Mouse (Mus musculus): Measurements from ENCODE around the gene Dnttip1. TPM values are rescaled to one million over a fixed set of nuclear protein-coding genes. Genes with fewer than 3 reads are reported as not detected.

Gene Dnttip1
- polyA plus RNA-seq, 1 experiment from 2014 or later: 67.5 TPM

DNA sequence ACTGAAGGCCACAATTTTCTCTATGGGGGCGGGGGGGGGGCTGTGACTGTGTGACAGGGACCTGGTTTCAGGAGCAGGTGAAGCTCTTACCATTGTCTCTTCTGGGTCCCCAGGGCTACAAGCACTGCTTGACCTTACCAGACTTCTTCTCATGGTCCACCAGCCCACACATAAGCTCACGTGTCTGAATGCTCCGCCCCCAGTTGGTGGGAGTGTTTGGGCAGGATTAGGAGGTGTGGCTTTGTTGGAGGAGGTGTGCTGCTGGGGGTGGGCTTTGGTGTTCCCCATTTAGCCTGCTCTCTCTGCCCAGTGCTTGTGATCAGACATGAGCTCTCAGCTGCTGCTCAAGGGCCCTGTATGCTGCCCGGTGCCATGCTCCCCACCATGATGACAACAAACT, 22.5 kb upstream of the Dnttip1 start:
- H3K4me3 ChIP-seq (replicated peaks; ENCODE audit: low read length): no peak overlapping the region
- H3K9ac ChIP-seq (replicated peaks; ENCODE audit: low read depth, low read length): no peak overlapping the region
- no peak overlapping the region for H3K4me2 ChIP-seq (ENCODE audit: low read length)
- H3K27me3 ChIP-seq (replicated peaks; ENCODE audit: control insufficient read depth, insufficient read depth, low read length): no peaks in the 10 kb centered on the region
- 55% methylated on average over 4 of the region's 4 CpGs for WGBS
- no peak overlapping the region for H3K27ac ChIP-seq (ENCODE audit: low read length)
- no peak for ATAC-seq
- H3K9me3 ChIP-seq (ENCODE audit: control insufficient read depth, low read length): no peaks in the 10 kb centered on the region
- no peaks in the 10 kb centered on the region for H3K4me1 ChIP-seq (replicated peaks; ENCODE audit: control insufficient read depth, insufficient read depth, low read length)
- no peaks in the 10 kb centered on the region for H3K36me3 ChIP-seq (ENCODE audit: control insufficient read depth, insufficient read depth)

DNA sequence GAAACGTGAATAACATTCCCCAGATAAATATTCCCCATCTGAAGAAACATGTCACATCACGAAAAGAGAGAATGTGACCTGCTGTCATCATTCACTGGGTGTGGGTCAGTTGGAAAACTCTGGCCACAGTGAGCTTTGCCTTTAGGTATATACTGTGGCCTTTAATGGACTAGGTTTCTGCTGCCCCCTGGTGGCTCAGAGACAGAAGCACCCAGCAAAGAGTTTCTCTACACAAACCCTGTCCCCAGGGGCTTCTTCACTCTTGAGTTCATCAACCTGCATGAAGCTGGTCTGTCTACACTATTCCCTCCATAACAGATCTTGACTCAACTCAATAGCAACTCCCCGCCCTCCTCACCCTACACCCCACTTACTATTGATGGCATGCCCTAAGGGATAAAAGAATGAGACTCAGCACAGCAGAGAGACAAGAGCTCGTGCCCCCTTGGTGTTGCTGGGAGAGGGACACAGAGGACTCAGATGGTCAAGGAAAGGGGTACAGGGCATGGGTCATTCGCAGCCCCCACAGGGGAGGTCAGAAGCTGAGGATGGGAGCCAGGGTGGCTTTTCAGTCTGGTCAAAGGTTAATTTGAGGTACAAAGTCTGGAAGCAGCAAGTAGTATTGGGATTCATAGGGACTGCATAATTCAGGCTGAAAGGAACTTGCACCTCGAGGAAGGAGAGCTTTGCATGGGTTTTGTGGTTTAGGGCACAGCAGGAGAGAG, 19.7 kb upstream of the Dnttip1 start:
- Histone ChIP-seq H3K9ac (replicated peaks; ENCODE audit: low read depth, low read length) (no peak overlapping the region), H3K4me2 (ENCODE audit: low read length) (no peak overlapping the region), H3K9me3 (ENCODE audit: control insufficient read depth, low read length) (no peaks in the 10 kb centered on the region), H3K27ac (ENCODE audit: low read length) (no peak overlapping the region), H3K36me3 (ENCODE audit: control insufficient read depth, insufficient read depth) (no peaks in the 10 kb centered on the region), H3K4me3 (replicated peaks; ENCODE audit: low read length) (no peak overlapping the region), H3K4me1 (replicated peaks; ENCODE audit: control insufficient read depth, insufficient read depth, low read length) (no peaks in the 10 kb centered on the region), H3K27me3 (replicated peaks; ENCODE audit: control insufficient read depth, insufficient read depth, low read length) (no peaks in the 10 kb centered on the region)
- no peak for ATAC-seq
- 26% methylated on average over 6 of the region's 6 CpGs for WGBS

DNA sequence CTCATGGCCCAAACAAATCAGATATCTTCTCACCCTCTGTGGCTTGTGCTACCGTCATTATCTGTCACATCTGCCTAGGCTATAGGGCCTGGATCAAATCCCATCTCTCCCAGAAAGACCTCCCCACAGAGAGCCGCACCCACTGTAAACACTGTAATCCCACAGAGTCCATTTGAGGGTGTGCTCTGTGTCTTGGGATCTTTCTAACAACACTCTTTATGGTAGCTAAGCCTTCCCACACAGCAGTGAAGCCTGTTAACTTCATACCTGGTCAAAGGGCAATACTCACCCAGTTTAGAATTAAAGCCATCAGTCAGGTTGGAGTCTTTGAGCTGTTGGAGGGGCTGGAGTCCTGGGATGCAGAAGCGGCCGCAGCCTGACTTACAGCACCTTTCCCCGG, 14.1 kb upstream of the Dnttip1 start:
- Histone ChIP-seq H3K4me2 (ENCODE audit: low read length) (no peak overlapping the region), H3K4me1 (replicated peaks; ENCODE audit: control insufficient read depth, insufficient read depth, low read length) (no peaks in the 10 kb centered on the region), H3K27me3 (replicated peaks; ENCODE audit: control insufficient read depth, insufficient read depth, low read length) (no peaks in the 10 kb centered on the region), H3K27ac (ENCODE audit: low read length) (no peak overlapping the region), H3K9me3 (ENCODE audit: control insufficient read depth, low read length) (no peaks in the 10 kb centered on the region), H3K36me3 (ENCODE audit: control insufficient read depth, insufficient read depth) (no peaks in the 10 kb centered on the region), H3K9ac (replicated peaks; ENCODE audit: low read depth, low read length) (no peak overlapping the region), H3K4me3 (replicated peaks; ENCODE audit: low read length) (no peak overlapping the region)
- no peak for ATAC-seq
- WGBS: 87% methylated on average over 5 of the region's 5 CpGs

DNA sequence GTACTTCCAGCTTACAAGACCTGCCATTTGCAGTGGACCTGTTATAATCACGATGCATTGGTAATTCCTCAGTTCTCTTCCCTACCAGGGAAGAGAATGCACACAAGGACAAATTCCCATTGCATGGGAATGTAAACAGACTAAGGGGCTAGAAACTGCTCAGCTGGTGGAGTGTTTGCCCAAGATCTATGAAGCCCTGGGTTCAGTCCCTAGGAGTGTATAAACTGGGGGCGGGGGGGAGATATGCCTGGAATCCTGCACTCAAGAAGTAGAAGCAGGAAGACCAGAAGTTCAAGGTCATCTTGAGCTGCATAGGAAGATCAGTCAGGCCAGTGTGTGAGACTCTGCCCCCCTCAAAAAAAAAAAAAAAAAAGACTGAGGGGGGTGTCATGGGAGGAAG, 12.5 kb upstream of the Dnttip1 start:
- ATAC-seq: no peak
- H3K4me3 ChIP-seq (replicated peaks; ENCODE audit: low read length): no peak overlapping the region
- 87% methylated on average over 2 of the region's 2 CpGs for WGBS
- no peak overlapping the region for H3K4me2 ChIP-seq (ENCODE audit: low read length)
- H3K27ac ChIP-seq (ENCODE audit: low read length): no peak overlapping the region
- H3K36me3 ChIP-seq (ENCODE audit: control insufficient read depth, insufficient read depth): no peaks in the 10 kb centered on the region
- H3K27me3 ChIP-seq (replicated peaks; ENCODE audit: control insufficient read depth, insufficient read depth, low read length): no peaks in the 10 kb centered on the region
- H3K9me3 ChIP-seq (ENCODE audit: control insufficient read depth, low read length): no peaks in the 10 kb centered on the region
- no peak overlapping the region for H3K9ac ChIP-seq (replicated peaks; ENCODE audit: low read depth, low read length)
- no peaks in the 10 kb centered on the region for H3K4me1 ChIP-seq (replicated peaks; ENCODE audit: control insufficient read depth, insufficient read depth, low read length)

DNA sequence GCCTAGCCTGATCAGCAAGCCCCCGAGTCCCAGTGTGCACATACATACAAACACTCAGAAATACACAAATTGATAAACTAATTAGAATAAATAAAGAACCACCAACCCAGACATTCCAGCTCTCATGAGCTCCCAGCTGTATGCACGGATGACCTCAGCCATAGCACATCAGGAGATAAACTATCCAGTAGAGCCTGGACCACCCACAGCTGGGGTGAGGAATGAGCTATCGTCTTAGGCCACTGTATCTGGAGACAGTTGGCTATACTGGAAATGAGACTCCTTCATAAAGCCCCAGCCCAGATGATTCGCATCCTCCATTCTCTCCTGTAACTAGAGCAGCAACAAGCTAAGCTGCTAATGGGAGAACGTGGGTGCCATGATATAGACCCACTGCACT, 10.9 kb upstream of the Dnttip1 start:
- no peaks in the 10 kb centered on the region for H3K4me1 ChIP-seq (replicated peaks; ENCODE audit: control insufficient read depth, insufficient read depth, low read length)
- 88% methylated on average over 5 of the region's 5 CpGs for WGBS
- no peak for ATAC-seq

DNA sequence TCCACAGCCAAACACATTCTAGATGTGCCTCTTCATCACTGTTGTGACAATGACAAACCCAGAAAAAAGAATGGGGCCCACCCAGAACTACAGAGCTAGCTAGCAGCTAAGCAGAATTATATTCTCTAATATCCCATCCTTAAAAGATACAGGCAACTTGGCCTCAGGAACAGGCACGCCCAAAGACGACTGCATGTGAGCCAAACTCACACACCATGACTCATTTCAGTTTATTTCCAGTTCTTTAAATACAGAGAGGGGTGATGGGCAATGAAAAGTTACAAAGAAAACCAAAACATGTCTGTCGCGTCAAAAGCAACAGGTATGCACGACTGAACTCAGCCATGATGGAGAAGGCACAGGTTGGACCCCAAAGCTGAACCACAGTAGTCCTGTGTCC, 10.3 kb upstream of the Dnttip1 start:
- H3K27ac ChIP-seq (ENCODE audit: low read length): no peak overlapping the region
- H3K9ac ChIP-seq (replicated peaks; ENCODE audit: low read depth, low read length): no peak overlapping the region
- 91% methylated on average over 5 of the region's 5 CpGs for WGBS
- H3K9me3 ChIP-seq (ENCODE audit: control insufficient read depth, low read length): no peaks in the 10 kb centered on the region
- H3K4me3 ChIP-seq (replicated peaks; ENCODE audit: low read length): no peak overlapping the region
- ATAC-seq: no peak
- H3K36me3 ChIP-seq (ENCODE audit: control insufficient read depth, insufficient read depth): no peaks in the 10 kb centered on the region
- no peaks in the 10 kb centered on the region for H3K27me3 ChIP-seq (replicated peaks; ENCODE audit: control insufficient read depth, insufficient read depth, low read length)
- H3K4me1 ChIP-seq (replicated peaks; ENCODE audit: control insufficient read depth, insufficient read depth, low read length): no peaks in the 10 kb centered on the region
- no peak overlapping the region for H3K4me2 ChIP-seq (ENCODE audit: low read length)

More for the DNA sequence above, 10.9 kb upstream of the Dnttip1 start:
- Histone ChIP-seq H3K36me3 (ENCODE audit: control insufficient read depth, insufficient read depth) (no peaks in the 10 kb centered on the region), H3K4me2 (ENCODE audit: low read length) (no peak overlapping the region), H3K27me3 (replicated peaks; ENCODE audit: control insufficient read depth, insufficient read depth, low read length) (no peaks in the 10 kb centered on the region), H3K9ac (replicated peaks; ENCODE audit: low read depth, low read length) (no peak overlapping the region), H3K9me3 (ENCODE audit: control insufficient read depth, low read length) (no peaks in the 10 kb centered on the region), H3K27ac (ENCODE audit: low read length) (no peak overlapping the region), H3K4me3 (replicated peaks; ENCODE audit: low read length) (no peak overlapping the region)

DNA sequence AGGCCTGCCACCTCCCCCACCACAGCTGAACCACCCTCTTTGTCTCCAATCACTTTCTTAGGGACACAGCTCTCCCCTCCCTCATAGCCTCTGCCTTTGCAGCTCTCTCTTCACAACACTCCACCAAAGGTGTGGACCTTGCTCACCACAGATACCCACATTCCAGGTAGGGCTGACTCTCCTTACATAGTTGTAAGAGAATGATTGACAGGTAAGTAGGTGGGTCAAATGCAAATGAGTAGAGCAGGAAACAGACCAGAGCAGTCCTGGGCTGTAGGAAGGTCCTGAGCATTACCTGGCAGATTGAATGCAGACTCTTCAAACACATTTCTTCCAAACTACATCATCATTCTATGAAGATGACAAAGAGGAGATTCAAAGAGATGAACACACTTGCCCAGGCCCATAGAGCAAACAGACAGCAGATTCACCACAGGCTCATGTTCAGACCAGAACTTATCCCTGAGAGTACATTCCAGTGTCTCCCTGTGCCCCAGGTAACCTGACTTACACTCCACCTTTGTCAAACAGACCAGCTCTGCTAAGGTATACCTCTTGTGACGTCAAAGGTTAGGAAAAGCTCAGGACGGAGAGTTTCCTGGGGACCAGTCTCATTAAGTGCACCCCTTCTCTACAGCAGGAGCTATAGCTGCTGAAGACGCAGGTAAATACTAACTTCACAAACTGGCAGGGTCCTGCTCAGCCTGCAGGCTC, 8.2 kb upstream of the Dnttip1 start:
- H3K27ac ChIP-seq (ENCODE audit: low read length): no peak overlapping the region
- no peaks in the 10 kb centered on the region for H3K4me1 ChIP-seq (replicated peaks; ENCODE audit: control insufficient read depth, insufficient read depth, low read length)
- no peaks in the 10 kb centered on the region for H3K27me3 ChIP-seq (replicated peaks; ENCODE audit: control insufficient read depth, insufficient read depth, low read length)
- H3K9ac ChIP-seq (replicated peaks; ENCODE audit: low read depth, low read length): no peak overlapping the region
- H3K36me3 ChIP-seq (ENCODE audit: control insufficient read depth, insufficient read depth): no peaks in the 10 kb centered on the region
- WGBS: 65% methylated on average over 3 of the region's 3 CpGs
- no peaks in the 10 kb centered on the region for H3K9me3 ChIP-seq (ENCODE audit: control insufficient read depth, low read length)
- no peak for ATAC-seq
- no peak overlapping the region for H3K4me3 ChIP-seq (replicated peaks; ENCODE audit: low read length)
- H3K4me2 ChIP-seq (ENCODE audit: low read length): no peak overlapping the region

DNA sequence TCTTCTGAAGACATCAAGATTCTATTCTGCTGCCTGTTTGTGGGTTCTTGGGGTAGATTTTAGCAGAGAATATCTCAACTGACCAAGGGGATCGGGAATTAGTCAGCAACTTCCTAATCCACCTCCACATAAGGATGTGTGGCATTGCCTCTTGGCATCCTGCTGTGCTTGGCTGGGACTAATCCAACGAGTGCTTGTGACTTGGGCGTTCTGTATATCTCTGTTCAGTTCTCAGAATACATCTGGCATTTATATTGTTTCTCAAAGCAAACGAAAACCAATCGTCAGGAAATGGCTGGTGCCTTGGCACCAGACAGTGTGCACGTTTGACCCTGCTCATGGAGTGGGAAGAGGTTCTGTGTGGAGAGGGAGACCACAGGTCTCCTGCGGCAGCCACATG, 5.9 kb upstream of the Dnttip1 start:
- H3K4me3 ChIP-seq (replicated peaks; ENCODE audit: low read length): no peak overlapping the region
- WGBS: 57% methylated on average over 7 of the region's 7 CpGs
- H3K9ac ChIP-seq (replicated peaks; ENCODE audit: low read depth, low read length): no peak overlapping the region
- peaks cover 1% of the 10 kb centered on the region for H3K4me1 ChIP-seq (replicated peaks; ENCODE audit: control insufficient read depth, insufficient read depth, low read length)
- H3K27me3 ChIP-seq (replicated peaks; ENCODE audit: control insufficient read depth, insufficient read depth, low read length): 0 out of 2 replicates have a peak, but pooled peaks cover 3% of the 10 kb centered on the region
- H3K4me2 ChIP-seq (ENCODE audit: low read length): no peak overlapping the region
- ATAC-seq: no peak
- H3K27ac ChIP-seq (ENCODE audit: low read length): no peak overlapping the region
- H3K9me3 ChIP-seq (ENCODE audit: control insufficient read depth, low read length): no peaks in the 10 kb centered on the region
- H3K36me3 ChIP-seq (ENCODE audit: control insufficient read depth, insufficient read depth): no peaks in the 10 kb centered on the region

DNA sequence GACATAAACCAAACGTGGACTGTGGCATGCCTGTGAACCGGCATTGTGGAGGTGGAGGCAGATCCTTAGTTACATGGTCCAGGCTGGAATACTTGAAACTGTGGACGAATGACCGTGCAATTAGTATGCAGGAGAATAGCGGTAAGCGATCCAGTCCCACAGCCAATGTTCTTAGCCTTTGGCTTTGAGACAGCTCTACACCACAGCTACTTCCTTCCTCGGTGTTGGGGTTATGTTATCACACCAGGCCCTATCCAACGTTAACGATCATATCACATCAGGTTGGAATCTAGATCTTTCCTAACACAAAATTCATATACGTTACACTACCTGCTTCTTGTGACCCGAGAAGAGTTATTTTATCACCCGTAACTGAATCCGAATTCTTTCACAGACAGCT, 796 bp upstream of the Dnttip1 start:
- Histone ChIP-seq H3K9ac (replicated peaks; ENCODE audit: low read depth, low read length) (no peak overlapping the region; the same call in 1 of the 2 replicates), H3K4me1 (replicated peaks; ENCODE audit: control insufficient read depth, insufficient read depth, low read length) (peaks cover 24% of the 10 kb centered on the region), H3K9me3 (ENCODE audit: control insufficient read depth, low read length) (no peaks in the 10 kb centered on the region), H3K27me3 (replicated peaks; ENCODE audit: control insufficient read depth, insufficient read depth, low read length) (0 out of 2 replicates have a peak, but pooled peaks cover 3% of the 10 kb centered on the region), H3K36me3 (ENCODE audit: control insufficient read depth, insufficient read depth) (peaks cover 2% of the 10 kb centered on the region; the same call in 1 of the 2 replicates), H3K27ac (ENCODE audit: low read length) (no peak overlapping the region), H3K4me3 (replicated peaks; ENCODE audit: low read length) (peak overlapping the region; percentile 82), H3K4me2 (ENCODE audit: low read length) (peak overlapping the region; percentile 77)
- ATAC-seq: no peak
- 77% methylated on average over 13 of the region's 13 CpGs for WGBS

Measured in forebrain, embryonic 16.5 days (tissue).